Mouse (Mus musculus) embryonic facial prominence, embryonic 11.5 days (tissue): Measurements from ENCODE around the gene Arl14ep. TPM values are rescaled to one million over a fixed set of nuclear protein-coding genes. Genes with fewer than 3 reads are reported as not detected.
"Not testable (repeated sequence)": the region's sequence is repeated elsewhere in the genome, so short reads cannot be mapped to it uniquely, and the experiment has no call there.

Experiments used
- ATAC-seq: fragments of 200-750 bp; cut with Nextera tagmentation; replicated peaks from 2 replicates; pipeline ENCODE4 v1.8.0; 2017; ENCODE audit warnings: low read depth; ENCODE audit not compliant: insufficient number of reproducible peaks, low FRiP score, low TSS enrichment
- DNase-seq: peaks from one replicate; pipeline ENCODE4 v3.0.0-alpha.2; 2015; ENCODE audit warnings: low spot score
- H3K27ac ChIP-seq: fragments of 300-500 bp; sonication (generic); replicated peaks from 2 replicates; pipeline ENCODE4 v1.5.1; 2014; ENCODE audit warnings: mild to moderate bottlenecking, low read depth, low read length, control low read depth
- H3K27me3 ChIP-seq: fragments of 300-500 bp; sonication (generic); 2 replicates; pipeline ENCODE4 v1.6.1; 2014; ENCODE audit warnings: mild to moderate bottlenecking, low read length, moderate library complexity, mixed read lengths; ENCODE audit not compliant: control insufficient read depth, insufficient read depth
- H3K36me3 ChIP-seq: fragments of 300-500 bp; sonication (generic); replicated peaks from 2 replicates; pipeline ENCODE4 v1.6.1; 2014; ENCODE audit warnings: low read depth, mild to moderate bottlenecking, low read length, moderate library complexity, mixed read lengths; ENCODE audit not compliant: control insufficient read depth, insufficient read depth
- H3K4me1 ChIP-seq: fragments of 300-500 bp; sonication (generic); 2 replicates; pipeline ENCODE4 v1.6.1; 2014; ENCODE audit warnings: low read length, mixed read lengths; ENCODE audit not compliant: control insufficient read depth, insufficient read depth
- H3K4me2 ChIP-seq: fragments of 300-500 bp; sonication (generic); 2 replicates; pipeline ENCODE4 v1.6.1; 2014; ENCODE audit warnings: low read depth, mild to moderate bottlenecking, control low read depth, low read length, moderate library complexity
- H3K4me3 ChIP-seq: fragments of 300-500 bp; sonication (generic); 2 replicates; pipeline ENCODE4 v1.5.1; 2014; ENCODE audit warnings: low read depth, low read length, control low read depth
- H3K9ac ChIP-seq: fragments of 300-500 bp; sonication (generic); replicated peaks from 2 replicates; pipeline ENCODE4 v1.6.1; 2014; ENCODE audit warnings: mild to moderate bottlenecking, control low read depth, low read length
- H3K9me3 ChIP-seq: fragments of 300-500 bp; sonication (generic); replicated peaks from 2 replicates; pipeline ENCODE4 v1.6.1; 2016; ENCODE audit warnings: mild to moderate bottlenecking, low read length, inconsistent platforms, mixed read lengths; ENCODE audit not compliant: control insufficient read depth
- WGBS: fragments of 180-500 bp; shearing (Covaris S2); extraction: QIAGEN DNeasy Blood & Tissue Kit; methylation state at CpG from one replicate; pipeline ENCODE4 v1.1.7; 2014; 5-methylcytosine and 5-hydroxymethylcytosine counted together
- polyA plus RNA-seq: library from polyadenylated mRNA; unstranded; fragments of >200 nt; fragmentation: Nextera tagmentation; extraction: Ambion mirVana; gene quantifications from 2 replicates; pipeline ENCODE4 v1.2.1, GENCODE M21; 2014

Arl14ep gene
- 64.8 and 71.3 TPM in 2 replicates for polyA plus RNA-seq

GRCm38 (mm10) chr2:106973959-106974639 lies at the start of gene Arl14ep:
Arl14ep (minus strand) TSS chr2:106974424.
- Histone ChIP-seq H3K4me1 (no peaks in the 10 kb centered on the region), H3K9me3 (no peaks in the 10 kb centered on the region), H3K36me3 (no peaks in the 10 kb centered on the region), H3K4me2 (peak within 1 kb of the TSS; percentile 50), H3K27me3 (no peaks in the 10 kb centered on the region), H3K27ac (no peak within 1 kb of the TSS), H3K9ac (peak within 1 kb of the TSS; percentile 78), H3K4me3 (peak within 1 kb of the TSS; percentile 67)
- WGBS = 2% methylated on average over 36 of the region's 36 CpGs
- ATAC-seq = peak; percentile 97
- peak; percentile 90 for DNase-seq

GRCm38 (mm10) chr2:107022713-107023112 lies 48.5 kb upstream of the Arl14ep start:
- Histone ChIP-seq H3K9me3 (no peaks in the 10 kb centered on the region), H3K27me3 (no peaks in the 10 kb centered on the region), H3K4me2 (no peak overlapping the region), H3K36me3 (no peaks in the 10 kb centered on the region), H3K4me3 (no peak overlapping the region), H3K4me1 (no peaks in the 10 kb centered on the region), H3K27ac (no peak overlapping the region), H3K9ac (no peak overlapping the region)
- DNase-seq (no peak), ATAC-seq (peak; percentile 52; the same call in 1 of the 2 replicates)
- WGBS = 89% methylated on average over 5 of the region's 5 CpGs

- 67% methylated on average over 2 of the region's 2 CpGs for WGBS
- DNase-seq (no peak), ATAC-seq (no peak)
- no peak overlapping the region for H3K4me3 ChIP-seq
- H3K27me3 ChIP-seq = no peaks in the 10 kb centered on the region
- no peak overlapping the region for H3K27ac ChIP-seq
- H3K9ac ChIP-seq = no peak overlapping the region
- no peaks in the 10 kb centered on the region for H3K36me3 ChIP-seq
- H3K4me2 ChIP-seq = no peak overlapping the region
- no peaks in the 10 kb centered on the region for H3K9me3 ChIP-seq
- H3K4me1 ChIP-seq = no peaks in the 10 kb centered on the region
These were observed 45.1 kb upstream of the Arl14ep start for GRCm38 (mm10) chr2:107019331-107019730.

GRCm38 (mm10) chr2:107013161-107013560 lies 38.9 kb upstream of the Arl14ep start:
- ATAC-seq = no peak
- H3K9me3 ChIP-seq = no peaks in the 10 kb centered on the region
- no peak for DNase-seq
- no peak overlapping the region for H3K9ac ChIP-seq
- H3K4me2 ChIP-seq = no peak overlapping the region
- no peaks in the 10 kb centered on the region for H3K4me1 ChIP-seq
- no peaks in the 10 kb centered on the region for H3K36me3 ChIP-seq
- WGBS = 78% methylated on average over 4 of the region's 4 CpGs
- no peak overlapping the region for H3K4me3 ChIP-seq
- no peak overlapping the region for H3K27ac ChIP-seq
- H3K27me3 ChIP-seq = no peaks in the 10 kb centered on the region

GRCm38 (mm10) chr2:107012318-107012717 lies 38.1 kb upstream of the Arl14ep start:
- H3K9ac ChIP-seq = no peak overlapping the region
- no peak for ATAC-seq
- no peaks in the 10 kb centered on the region for H3K4me1 ChIP-seq
- no peaks in the 10 kb centered on the region for H3K9me3 ChIP-seq
- no peaks in the 10 kb centered on the region for H3K27me3 ChIP-seq
- H3K36me3 ChIP-seq = no peaks in the 10 kb centered on the region
- H3K4me3 ChIP-seq = no peak overlapping the region
- no peak for DNase-seq
- 89% methylated on average over 4 of the region's 4 CpGs for WGBS
- H3K4me2 ChIP-seq = no peak overlapping the region
- no peak overlapping the region for H3K27ac ChIP-seq

GRCm38 (mm10) chr2:107010160-107010559 lies 35.9 kb upstream of the Arl14ep start:
- Histone ChIP-seq H3K36me3 (no peaks in the 10 kb centered on the region), H3K4me1 (no peaks in the 10 kb centered on the region), H3K27me3 (no peaks in the 10 kb centered on the region), H3K4me2 (no peak overlapping the region), H3K27ac (no peak overlapping the region), H3K9me3 (no peaks in the 10 kb centered on the region), H3K9ac (no peak overlapping the region), H3K4me3 (no peak overlapping the region)
- 77% methylated on average over 6 of the region's 6 CpGs for WGBS
- DNase-seq = no peak
- ATAC-seq = no peak

- DNase-seq = no peak
- WGBS = 80% methylated on average over 3 of the region's 3 CpGs
These were observed 32.2 kb upstream of the Arl14ep start for GRCm38 (mm10) chr2:107006378-107006777.

GRCm38 (mm10) chr2:107005876-107006275 lies 31.7 kb upstream of the Arl14ep start:
- H3K27me3 ChIP-seq, H3K4me1 ChIP-seq, DNase-seq, H3K9ac ChIP-seq, H3K36me3 ChIP-seq, H3K4me2 ChIP-seq, H3K4me3 ChIP-seq, H3K27ac ChIP-seq, H3K9me3 ChIP-seq, ATAC-seq: not testable (repeated sequence)
- WGBS = 86% methylated on average over 4 of the region's 4 CpGs

More at GRCm38 (mm10) chr2:107006378-107006777, 32.2 kb upstream of the Arl14ep start:
- H3K4me3 ChIP-seq = no peak overlapping the region
- no peak overlapping the region for H3K4me2 ChIP-seq
- H3K4me1 ChIP-seq = no peaks in the 10 kb centered on the region
- no peaks in the 10 kb centered on the region for H3K9me3 ChIP-seq
- no peaks in the 10 kb centered on the region for H3K36me3 ChIP-seq
- no peaks in the 10 kb centered on the region for H3K27me3 ChIP-seq
- no peak overlapping the region for H3K27ac ChIP-seq
- H3K9ac ChIP-seq = no peak overlapping the region
- no peak for ATAC-seq
